Comparison of ENCODE assay signal across 8 mouse cellular contexts in genomic region chr1:135688686-135689085, GRCm38 (mm10). TPM values are rescaled to one million over a fixed set of nuclear protein-coding genes. Genes with fewer than 3 reads are reported as not detected.
DNase-seq lines count a peak whose midpoint lies in the region; ATAC-seq and TF ChIP-seq lines count a peak whose summit lies in the region.

No protein-coding gene starts in this region.

- peak overlapping the region; percentile 69; the same call in 1 of the 2 replicates for H3K9ac ChIP-seq in lung, embryonic 15.5 days
- H3K9ac ChIP-seq in limb, embryonic 13.5 days, result peak overlapping the region; percentile 88

- H3K9me3 ChIP-seq in lung, embryonic 15.5 days, result no peaks in the 10 kb centered on the region
- H3K9me3 ChIP-seq in limb, embryonic 13.5 days, result no peaks in the 10 kb centered on the region

- ATAC-seq in lung, embryonic 15.5 days (ENCODE audit: borderline replicate concordance, extremely low read depth, low FRiP score, low TSS enrichment), result no peak
- no peak for ATAC-seq in limb, embryonic 13.5 days (ENCODE audit: low FRiP score, low read depth)

- 23% methylated on average over 6 of the region's 6 CpGs for WGBS in lung, embryonic 15.5 days
- 8% methylated on average over 6 of the region's 6 CpGs for WGBS in limb, embryonic 13.5 days
- 43% methylated on average over 6 of the region's 6 CpGs for WGBS in small intestine, adult 2 months

- no peaks in the 10 kb centered on the region for H3K36me3 ChIP-seq in lung, embryonic 15.5 days
- no peaks in the 10 kb centered on the region for H3K36me3 ChIP-seq in limb, embryonic 13.5 days
- no peaks in the 10 kb centered on the region for H3K36me3 ChIP-seq in small intestine, adult 2 months (ENCODE audit: control insufficient read depth, insufficient read depth, low read length)

- TF ChIP-seq POLR2A in embryonic fibroblast, embryonic 13.5 days (IDR thresholded peaks at IDR 0.05; ENCODE audit: low read depth, low read length), result no peak
- TF ChIP-seq POLR2A in small intestine, adult 2 months (IDR thresholded peaks at IDR 0.05; ENCODE audit: low read depth, low read length), result no peak

- no peaks in the 10 kb centered on the region for H3K27me3 ChIP-seq in lung, embryonic 15.5 days
- peaks cover 16% of the 10 kb centered on the region for H3K27me3 ChIP-seq in limb, embryonic 13.5 days
- H3K27me3 ChIP-seq in small intestine, adult 2 months (ENCODE audit: control insufficient read depth, insufficient read depth, low read length), result peaks cover 11% of the 10 kb centered on the region

- peak overlapping the region; percentile 88 for H3K27ac ChIP-seq in lung, embryonic 15.5 days
- peak overlapping the region; percentile 37; the same call in 1 of the 2 replicates for H3K27ac ChIP-seq in embryonic fibroblast, embryonic 13.5 days (ENCODE audit: insufficient read depth, low read length)
- H3K27ac ChIP-seq in limb, embryonic 13.5 days, result peak overlapping the region; percentile 86; the same call in 1 of the 2 replicates
- H3K27ac ChIP-seq in small intestine, adult 2 months (ENCODE audit: insufficient read depth, low read depth, low read length), result peak overlapping the region; percentile 17; the same call in 1 of the 2 replicates

- peak overlapping the region; percentile 58 for H3K4me3 ChIP-seq in lung, embryonic 15.5 days
- H3K4me3 ChIP-seq in embryonic fibroblast, embryonic 13.5 days (ENCODE audit: insufficient read depth, low read length), result peak overlapping the region; percentile 45
- peak overlapping the region; percentile 72 for H3K4me3 ChIP-seq in limb, embryonic 13.5 days
- peak overlapping the region; percentile 70 for H3K4me3 ChIP-seq in small intestine, adult 2 months (ENCODE audit: low read depth, low read length)

- no peak for TF ChIP-seq CTCF in embryonic fibroblast, embryonic 13.5 days (IDR thresholded peaks at IDR 0.05; ENCODE audit: borderline replicate concordance, insufficient read depth, low read length)
- no peak for TF ChIP-seq CTCF in small intestine, adult 2 months (IDR thresholded peaks at IDR 0.05; ENCODE audit: extremely low read depth, insufficient read length, insufficient replicate concordance, low read depth, low read length)

- peaks cover 60% of the 10 kb centered on the region for H3K4me1 ChIP-seq in lung, embryonic 15.5 days
- peaks cover 8% of the 10 kb centered on the region for H3K4me1 ChIP-seq in embryonic fibroblast, embryonic 13.5 days (ENCODE audit: control insufficient read depth, insufficient read depth, low read length)
- H3K4me1 ChIP-seq in limb, embryonic 13.5 days, result peaks cover 35% of the 10 kb centered on the region
- peaks cover 12% of the 10 kb centered on the region; the same call in 1 of the 2 replicates for H3K4me1 ChIP-seq in small intestine, adult 2 months (ENCODE audit: control insufficient read depth, insufficient read depth, insufficient read length, low read length)

- peak overlapping the region; percentile 83 for H3K4me2 ChIP-seq in lung, embryonic 15.5 days
- peak overlapping the region; percentile 92 for H3K4me2 ChIP-seq in limb, embryonic 13.5 days (replicated peaks)

- no peak for DNase-seq in lung, adult 18-20 months
- DNase-seq in layer of hippocampus, adult 9-11 months, result no peak
- no peak for DNase-seq in layer of hippocampus, adult 8-10 months (ENCODE audit: low spot score in 2 of 2)
- DNase-seq in thymus, postnatal 4 days, result no peak

RNA-seq across cellular contexts. Expression of gene Csrp1, which starts 31.2 kb away (rescaled TPM):
- 275 and 280 TPM in 2 replicates for polyA plus RNA-seq in lung, embryonic 15.5 days (2015; fragmentation: Nextera tagmentation; extraction: Ambion mirVana)
- 453 and 629 TPM in 2 replicates for polyA plus RNA-seq in embryonic fibroblast, embryonic 13.5 days (2011; ENCODE audit: insufficient read length, low read depth, missing spikeins)
- 74.0 and 77.5 TPM in 2 replicates for polyA plus RNA-seq in limb, embryonic 13.5 days (2015; fragmentation: Nextera tagmentation; extraction: Ambion mirVana)
- polyA plus RNA-seq in small intestine, adult 2 months (2012; rRNA removed), result 140 and 147 TPM in 2 replicates
- total RNA-seq in layer of hippocampus, adult 8-10 months (2022), result 100 to 1,000 TPM; 242 to 284 (median 250) TPM

Comparison
In these comparisons a context has a peak if more than half of its experiments do, and no peak if none do; other contexts are left out.
1. H3K27ac ChIP-seq: peak in every context shown above with its lines; median percentile 88 in lung, embryonic 15.5 days; 86 in limb, embryonic 13.5 days; 37 in embryonic fibroblast, embryonic 13.5 days; 17 in small intestine, adult 2 months.